ENCODE assay signal across 13 mouse cellular contexts in genomic region chr1:91460564-91460963, GRCm38 (mm10). TPM values are rescaled to one million over a fixed set of nuclear protein-coding genes. Genes with fewer than 3 reads are reported as not detected.
DNase-seq lines count a peak whose midpoint lies in the region; ATAC-seq and TF ChIP-seq lines count a peak whose summit lies in the region.
"Had no signal": no experiment of that assay in that cellular context is flagged by ENCODE, and none has a peak within 500 bp of the region (broad histone marks: within the 10 kb centered on the region; RNA-seq: fewer than 3 reads in every experiment).

No protein-coding gene starts in this region.

- no peaks in the 10 kb centered on the region for H3K36me3 ChIP-seq in kidney, postnatal 0 days (ENCODE audit: insufficient read depth, low read length)
- H3K36me3 ChIP-seq: embryonic facial prominence, embryonic 15.5 days had no signal

- 51% methylated on average over 4 of the region's 4 CpGs for WGBS in kidney, postnatal 0 days

- 0 out of 2 replicates have a peak, but pooled peaks have one; percentile 10 for TF ChIP-seq CTCF in kidney, postnatal 0 days (IDR thresholded peaks at IDR 0.05; ENCODE audit: low read depth)

- peak; percentile 66 to 82 for DNase-seq in adrenal gland, adult (ENCODE audit: inconsistent age in 2 of 2, low spot score in 1 of 2)
- DNase-seq in adrenal gland, postnatal 25 days: no peak
- DNase-seq in kidney, postnatal 0 days (ENCODE audit: low spot score): no peak
- DNase-seq in kidney, postnatal 14 days: no peak
- DNase-seq in brain, adult 2 months (ENCODE audit: low read depth, low spot score): peak; percentile 33
- peak; percentile 28 for DNase-seq in naive thymus-derived CD4-positive, alpha-beta T cell, adult 2 months (ENCODE audit: low read depth)
- no peak for DNase-seq in urinary bladder, adult 2 months (ENCODE audit: low spot score)
- DNase-seq: forebrain, postnatal 0 days; heart, postnatal 10 days; kidney, adult 11 months had no signal

- H3K9me3 ChIP-seq in kidney, postnatal 0 days (replicated peaks; ENCODE audit: low read length): no peaks in the 10 kb centered on the region
- H3K9me3 ChIP-seq: embryonic facial prominence, embryonic 15.5 days had no signal

- H3K4me2 ChIP-seq in kidney, postnatal 0 days (ENCODE audit: low read length): no peak overlapping the region

- no peak for ATAC-seq in kidney, postnatal 0 days (replicated peaks; ENCODE audit: low FRiP score, low read depth)
- no peak for ATAC-seq in frontal cortex, adult (ENCODE audit: low TSS enrichment)
- ATAC-seq: forebrain, postnatal 0 days; Patski had no signal

- H3K4me1 ChIP-seq in kidney, postnatal 0 days (replicated peaks; ENCODE audit: insufficient read depth, low read length): peaks cover 34% of the 10 kb centered on the region

- no peak overlapping the region for H3K27ac ChIP-seq in kidney, postnatal 0 days

- no peaks in the 10 kb centered on the region for H3K27me3 ChIP-seq in kidney, postnatal 0 days (ENCODE audit: insufficient read depth, low read length)
- H3K27me3 ChIP-seq: embryonic facial prominence, embryonic 15.5 days; Patski had no signal

- H3K4me3 ChIP-seq in kidney, postnatal 0 days (replicated peaks; ENCODE audit: low read depth, low read length): no peak overlapping the region

- no peak overlapping the region for H3K9ac ChIP-seq in kidney, postnatal 0 days (ENCODE audit: low read depth, low read length)
- H3K9ac ChIP-seq: embryonic facial prominence, embryonic 15.5 days; forebrain, postnatal 0 days had no signal

RNA-seq across cellular contexts. Expression of gene Per2, which starts 1.4 kb away (rescaled TPM):
- total RNA-seq in adrenal gland, postnatal 25 days (2021): 37.4 and 37.5 TPM in 2 replicates
- polyA plus RNA-seq in kidney, postnatal 0 days (2015; fragmentation: Nextera tagmentation; extraction: Ambion mirVana): 2.3 and 2.7 TPM in 2 replicates
- 32.2 and 32.9 TPM in 2 replicates for polyA plus RNA-seq in urinary bladder, adult 2 months (2012; rRNA removed)

RNA-seq across cellular contexts. Expression of gene Traf3ip1, which starts 33.9 kb away (rescaled TPM):
- 12.1 and 13.5 TPM in 2 replicates for total RNA-seq in adrenal gland, postnatal 25 days (2021)
- 6.3 and 6.5 TPM in 2 replicates for polyA plus RNA-seq in kidney, postnatal 0 days (2015; fragmentation: Nextera tagmentation; extraction: Ambion mirVana)
- polyA plus RNA-seq in urinary bladder, adult 2 months (2012; rRNA removed): 11.7 and 12.0 TPM in 2 replicates

RNA-seq across cellular contexts. Expression of gene Hes6, which starts 46.7 kb away (rescaled TPM):
- total RNA-seq in adrenal gland, postnatal 25 days (2021): 160 and 211 TPM in 2 replicates
- polyA plus RNA-seq in kidney, postnatal 0 days (2015; fragmentation: Nextera tagmentation; extraction: Ambion mirVana): 60.6 and 62.2 TPM in 2 replicates
- polyA plus RNA-seq in urinary bladder, adult 2 months (2012; rRNA removed): 24.5 and 29.0 TPM in 2 replicates

Comparison
In these comparisons a context has a peak if more than half of its experiments do, and no peak if none do; other contexts are left out.
1. DNase-seq: peak in adrenal gland, adult (2 of 2), brain, adult 2 months (single experiment) and naive thymus-derived CD4-positive, alpha-beta T cell, adult 2 months (single experiment); none in adrenal gland, postnatal 25 days (single experiment), kidney, postnatal 0 days (single experiment), kidney, postnatal 14 days (single experiment) and urinary bladder, adult 2 months (single experiment).